Comparison of ENCODE assay signal across 19 mouse cellular contexts in the genomic region with DNA sequence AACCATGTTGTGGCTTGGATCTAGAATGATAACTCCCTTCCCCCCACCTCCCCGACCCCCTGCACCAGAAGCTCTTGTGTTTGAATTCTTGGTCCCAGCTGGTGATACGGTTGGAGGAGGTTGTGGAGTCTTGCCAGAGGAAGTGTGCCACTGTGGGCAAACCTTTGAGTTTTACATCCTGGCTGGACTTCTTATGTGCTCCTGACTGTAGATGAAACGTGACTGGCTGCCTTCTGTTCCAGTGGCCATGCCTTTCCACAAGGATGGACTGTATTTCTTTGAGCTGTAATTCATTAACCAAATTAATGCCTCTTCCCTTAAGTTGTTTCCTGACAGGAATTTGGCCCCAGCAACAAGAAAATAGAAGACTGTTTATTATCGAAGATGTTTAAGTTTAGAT. TPM values are rescaled to one million over a fixed set of nuclear protein-coding genes. Genes with fewer than 3 reads are reported as not detected.
DNase-seq lines count a peak whose midpoint lies in the region; ATAC-seq and TF ChIP-seq lines count a peak whose summit lies in the region.
"Had no signal": no experiment of that assay in that cellular context is flagged by ENCODE, and none has a peak within 500 bp of the region (broad histone marks: within the 10 kb centered on the region; RNA-seq: fewer than 3 reads in every experiment).

No protein-coding gene starts in this region.

- no peak overlapping the region for H3K4me2 ChIP-seq in kidney, embryonic 15.5 days
- H3K4me2 ChIP-seq in forebrain, embryonic 15.5 days (replicated peaks) = no peak overlapping the region
- H3K4me2 ChIP-seq: embryonic facial prominence, embryonic 15.5 days; heart, embryonic 13.5 days had no signal

- no peak overlapping the region for H3K4me3 ChIP-seq in kidney, adult 2 months (ENCODE audit: insufficient read depth, low read depth, low read length)
- H3K4me3 ChIP-seq in kidney, embryonic 15.5 days (replicated peaks) = no peak overlapping the region
- no peak overlapping the region for H3K4me3 ChIP-seq in forebrain, embryonic 15.5 days
- H3K4me3 ChIP-seq: embryonic facial prominence, embryonic 15.5 days; erythroblast, embryonic 14.5 days; forebrain, embryonic 10.5 days; heart, embryonic 13.5 days had no signal

- 0 out of 2 replicates have a peak, but pooled peaks have one; percentile 50 for ATAC-seq in kidney, embryonic 15.5 days (replicated peaks; ENCODE audit: low FRiP score)
- ATAC-seq in forebrain, embryonic 15.5 days (replicated peaks) = no peak
- ATAC-seq: forebrain, embryonic 14.5 days had no signal

- 36% methylated on average over 4 of the region's 4 CpGs for WGBS in kidney, adult 2 months
- 70% methylated on average over 4 of the region's 4 CpGs for WGBS in kidney, embryonic 15.5 days
- WGBS in forebrain, embryonic 15.5 days = 83% methylated on average over 4 of the region's 4 CpGs

- TF ChIP-seq CTCF in kidney, adult 2 months (conservative IDR thresholded peaks at IDR 0.05; ENCODE audit: insufficient read depth, insufficient read length, low read depth, low read length) = no peak

- peaks cover 25% of the 10 kb centered on the region for H3K4me1 ChIP-seq in kidney, adult 2 months (ENCODE audit: control insufficient read depth, insufficient read depth, low read length)
- no peaks in the 10 kb centered on the region for H3K4me1 ChIP-seq in kidney, embryonic 15.5 days
- H3K4me1 ChIP-seq in forebrain, embryonic 15.5 days = no peaks in the 10 kb centered on the region
- H3K4me1 ChIP-seq: embryonic facial prominence, embryonic 15.5 days; forebrain, embryonic 10.5 days had no signal

- DNase-seq in kidney, adult 2 months = peak; percentile 84
- DNase-seq in kidney, adult 18-20 months = no peak
- peak; percentile 59 to 79 for DNase-seq in kidney, postnatal 25 days
- DNase-seq in lung, postnatal 10 days = no peak
- DNase-seq: adrenal gland, postnatal 10 days; cerebellum, adult 11 months; cerebellum, adult 8-10 months; cerebellum, postnatal 14 days; embryo, embryonic 11 days; gastrocnemius, postnatal 36 days; heart, adult 11 months; heart, postnatal 36 days had no signal

- TF ChIP-seq POLR2A in kidney, adult 2 months (IDR thresholded peaks at IDR 0.05; ENCODE audit: low read depth, low read length) = no peak

- no peaks in the 10 kb centered on the region for H3K27me3 ChIP-seq in kidney, adult 2 months (replicated peaks; ENCODE audit: control insufficient read depth, insufficient read depth, low read length)
- H3K27me3 ChIP-seq in kidney, embryonic 15.5 days = no peaks in the 10 kb centered on the region
- no peaks in the 10 kb centered on the region for H3K27me3 ChIP-seq in forebrain, embryonic 15.5 days
- H3K27me3 ChIP-seq: embryonic facial prominence, embryonic 15.5 days; heart, embryonic 13.5 days had no signal

- H3K9me3 ChIP-seq in kidney, embryonic 15.5 days (replicated peaks) = no peaks in the 10 kb centered on the region
- H3K9me3 ChIP-seq in forebrain, embryonic 15.5 days = no peaks in the 10 kb centered on the region
- H3K9me3 ChIP-seq: embryonic facial prominence, embryonic 15.5 days; forebrain, embryonic 10.5 days; heart, embryonic 13.5 days had no signal

- H3K27ac ChIP-seq in kidney, adult 2 months (ENCODE audit: insufficient read depth, low read depth, low read length) = no peak overlapping the region
- peak overlapping the region; percentile 13; the same call in 1 of the 2 replicates for H3K27ac ChIP-seq in kidney, embryonic 15.5 days
- H3K27ac ChIP-seq in forebrain, embryonic 15.5 days (replicated peaks) = no peak overlapping the region
- H3K27ac ChIP-seq: embryonic facial prominence, embryonic 15.5 days; forebrain, embryonic 10.5 days; heart, embryonic 13.5 days had no signal

- H3K36me3 ChIP-seq in kidney, adult 2 months (ENCODE audit: control insufficient read depth, insufficient read depth, low read length) = no peaks in the 10 kb centered on the region
- no peaks in the 10 kb centered on the region for H3K36me3 ChIP-seq in kidney, embryonic 15.5 days
- no peaks in the 10 kb centered on the region for H3K36me3 ChIP-seq in forebrain, embryonic 15.5 days
- H3K36me3 ChIP-seq: embryonic facial prominence, embryonic 15.5 days; forebrain, embryonic 10.5 days; heart, embryonic 13.5 days had no signal

- no peak overlapping the region for H3K9ac ChIP-seq in kidney, embryonic 15.5 days
- H3K9ac ChIP-seq in forebrain, embryonic 15.5 days (replicated peaks) = no peak overlapping the region
- H3K9ac ChIP-seq: embryonic facial prominence, embryonic 15.5 days; heart, embryonic 13.5 days had no signal

RNA-seq across cellular contexts. Expression of a gene that starts 26.2 kb away (rescaled TPM):
- polyA plus RNA-seq in kidney, adult 2 months (2012; rRNA removed) = 39.2 and 45.6 TPM in 2 replicates
- 68.4 and 76.6 TPM in 2 replicates for polyA plus RNA-seq in kidney, embryonic 15.5 days (2015; fragmentation: Nextera tagmentation; extraction: Ambion mirVana)
- 68.4 and 75.1 TPM in 2 replicates for polyA plus RNA-seq in forebrain, embryonic 15.5 days (2015; fragmentation: Nextera tagmentation; extraction: Ambion mirVana)

Comparison
In these comparisons a context has a peak if more than half of its experiments do, and no peak if none do; other contexts are left out.
1. DNase-seq: peak in kidney, adult 2 months (single experiment) and kidney, postnatal 25 days (2 of 2); none in kidney, adult 18-20 months (single experiment) and lung, postnatal 10 days (single experiment).